Mouse (Mus musculus) kidney, embryonic 14.5 days (tissue): Measurements from ENCODE around the gene Dleu7. TPM values are rescaled to one million over a fixed set of nuclear protein-coding genes. Genes with fewer than 3 reads are reported as not detected.

Experiments
- ATAC-seq: fragments of 200-750 bp; cut with Nextera tagmentation; 2 replicates; pipeline ENCODE4 v1.8.0; 2017; ENCODE audit warnings: moderate number of reproducible peaks, mild to moderate bottlenecking, moderate TSS enrichment, moderate library complexity; ENCODE audit not compliant: low FRiP score, low TSS enrichment
- H3K27ac ChIP-seq: fragments of 300-500 bp; sonication (generic); 2 replicates; pipeline ENCODE4 v1.5.1; 2014; ENCODE audit warnings: low read depth, mild to moderate bottlenecking, low read length, moderate library complexity, mixed read lengths
- H3K27me3 ChIP-seq: fragments of 300-500 bp; sonication (generic); 2 replicates; pipeline ENCODE4 v1.6.1; 2014; ENCODE audit warnings: mild to moderate bottlenecking, low read length; ENCODE audit not compliant: control insufficient read depth, insufficient read depth
- H3K36me3 ChIP-seq: fragments of 300-500 bp; sonication (generic); 2 replicates; pipeline ENCODE4 v1.6.1; 2014; ENCODE audit warnings: low read length, mixed read lengths; ENCODE audit not compliant: control insufficient read depth, insufficient read depth
- H3K4me1 ChIP-seq: fragments of 300-500 bp; sonication (generic); 2 replicates; pipeline ENCODE4 v1.6.1; 2014; ENCODE audit warnings: low read length, mixed read lengths; ENCODE audit not compliant: control insufficient read depth, insufficient read depth
- H3K4me2 ChIP-seq: fragments of 300-500 bp; sonication (generic); replicated peaks from 2 replicates; pipeline ENCODE4 v1.6.1; 2014; ENCODE audit warnings: low read depth, mild to moderate bottlenecking, low read length
- H3K4me3 ChIP-seq: fragments of 300-500 bp; sonication (generic); 2 replicates; pipeline ENCODE4 v1.5.1; 2014; ENCODE audit warnings: mild to moderate bottlenecking, low read length
- H3K9ac ChIP-seq: fragments of 300-500 bp; sonication (generic); 2 replicates; pipeline ENCODE4 v1.6.1; 2014; ENCODE audit warnings: low read depth, mild to moderate bottlenecking, low read length, moderate library complexity
- H3K9me3 ChIP-seq: fragments of 300-500 bp; sonication (generic); 2 replicates; pipeline ENCODE4 v1.6.1; 2016; ENCODE audit warnings: low read length; ENCODE audit not compliant: control insufficient read depth
- WGBS: fragments of 180-500 bp; shearing (Covaris S2); extraction: QIAGEN DNeasy Blood & Tissue Kit; methylation state at CpG from one replicate; pipeline ENCODE4 v1.1.7; 2014; 5-methylcytosine and 5-hydroxymethylcytosine counted together
- polyA plus RNA-seq: library from polyadenylated mRNA; unstranded; fragments of >200 nt; fragmentation: Nextera tagmentation; extraction: Ambion mirVana; gene quantifications from 2 replicates; pipeline ENCODE4 v1.2.1, GENCODE M21; 2014

Gene Dleu7
- polyA plus RNA-seq, 1 experiment from 2014 or later: 4.8 TPM

GRCm38 (mm10) chr14:62298808-62299207 is 6.0 kb upstream of the Dleu7 start:
- H3K27ac ChIP-seq: no peak overlapping the region
- no peak overlapping the region for H3K4me3 ChIP-seq
- H3K9me3 ChIP-seq: no peaks in the 10 kb centered on the region
- H3K27me3 ChIP-seq: no peaks in the 10 kb centered on the region
- H3K4me1 ChIP-seq: no peaks in the 10 kb centered on the region
- no peak overlapping the region for H3K4me2 ChIP-seq
- WGBS: 93% methylated on average over 1 of the region's 1 CpGs
- no peak for ATAC-seq
- H3K9ac ChIP-seq: no peak overlapping the region
- H3K36me3 ChIP-seq: no peaks in the 10 kb centered on the region

GRCm38 (mm10) chr14:62292166-62292487 is 720 bp downstream of the Dleu7 start:
- no peak overlapping the region for H3K27ac ChIP-seq
- ATAC-seq: peak; percentile 32; the same call in 1 of the 2 replicates
- H3K9ac ChIP-seq: peak overlapping the region; percentile 63; the same call in 1 of the 2 replicates
- peaks cover 4% of the 10 kb centered on the region; the same call in 1 of the 2 replicates for H3K27me3 ChIP-seq
- peaks cover 6% of the 10 kb centered on the region; the same call in 1 of the 2 replicates for H3K4me1 ChIP-seq
- peak overlapping the region; percentile 50 for H3K4me3 ChIP-seq
- H3K9me3 ChIP-seq: no peaks in the 10 kb centered on the region
- H3K4me2 ChIP-seq: peak overlapping the region; percentile 99
- no peaks in the 10 kb centered on the region for H3K36me3 ChIP-seq
- 39% methylated on average over 7 of the region's 7 CpGs for WGBS

DNA sequence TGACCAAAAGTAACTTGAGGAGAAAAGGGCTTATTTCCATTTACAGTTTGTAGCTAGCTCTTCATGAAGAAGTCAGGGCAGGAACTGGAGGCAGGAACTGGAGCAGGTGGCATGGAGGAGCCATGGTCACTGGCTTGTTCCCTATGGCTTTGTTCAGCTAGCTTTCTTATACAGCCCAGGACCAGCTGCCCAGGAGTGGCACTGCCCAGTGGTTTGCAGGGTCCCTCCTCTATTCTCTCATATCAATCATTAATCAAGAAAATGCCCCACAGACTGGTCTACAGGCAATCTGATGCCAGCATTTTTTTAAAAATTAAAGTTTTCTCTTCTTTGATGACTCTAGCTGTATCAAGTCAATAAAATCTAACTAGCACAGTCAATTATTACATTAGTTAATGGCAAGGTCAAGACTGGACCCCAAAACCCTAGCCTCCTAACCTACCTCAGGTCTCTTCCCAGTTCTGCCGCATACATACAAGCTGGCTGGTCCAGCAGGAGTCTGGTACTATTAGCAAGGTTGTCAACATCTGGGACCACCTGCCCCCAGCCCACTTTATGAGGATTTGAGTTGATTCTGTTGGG is 1.4 kb downstream of the Dleu7 start:
- ATAC-seq: no peak
- Histone ChIP-seq H3K4me3 (no peak overlapping the region), H3K4me1 (peaks cover 6% of the 10 kb centered on the region; the same call in 1 of the 2 replicates), H3K4me2 (no peak overlapping the region; the same call in 1 of the 2 replicates), H3K27ac (no peak overlapping the region), H3K27me3 (peaks cover 4% of the 10 kb centered on the region; the same call in 1 of the 2 replicates), H3K9me3 (no peaks in the 10 kb centered on the region), H3K36me3 (no peaks in the 10 kb centered on the region), H3K9ac (no peak overlapping the region)
- 85% methylated on average over 1 of the region's 1 CpGs for WGBS

DNA sequence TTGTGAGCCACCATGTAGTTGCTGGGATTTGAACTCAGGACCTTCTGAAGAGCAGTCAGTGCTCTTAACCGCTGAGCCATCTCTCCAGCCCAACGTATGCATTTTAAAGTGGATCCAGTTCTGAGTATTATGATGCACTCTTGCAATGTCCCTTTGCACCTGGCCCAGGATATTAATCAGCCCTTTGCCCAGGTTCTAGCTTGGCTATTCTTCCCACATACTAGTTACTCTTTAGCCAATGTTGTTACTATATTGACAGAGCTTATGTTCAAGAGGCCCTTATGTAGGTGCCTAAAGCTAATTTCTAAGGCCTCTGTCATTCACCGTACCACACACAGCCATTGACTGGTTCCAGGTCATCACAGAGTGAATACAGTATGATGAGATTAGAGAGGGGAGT is 4.1 kb downstream of the Dleu7 start:
- no peak for ATAC-seq
- Histone ChIP-seq H3K4me3 (no peak overlapping the region), H3K27me3 (peaks cover 4% of the 10 kb centered on the region; the same call in 1 of the 2 replicates), H3K27ac (no peak overlapping the region), H3K9ac (no peak overlapping the region), H3K36me3 (no peaks in the 10 kb centered on the region), H3K4me2 (no peak overlapping the region), H3K4me1 (peaks cover 6% of the 10 kb centered on the region; the same call in 1 of the 2 replicates), H3K9me3 (no peaks in the 10 kb centered on the region)
- WGBS: 87% methylated on average over 3 of the region's 3 CpGs

- no peak overlapping the region for H3K9ac ChIP-seq
- H3K27me3 ChIP-seq: no peaks in the 10 kb centered on the region
- H3K36me3 ChIP-seq: no peaks in the 10 kb centered on the region
- H3K4me3 ChIP-seq: no peak overlapping the region
- H3K27ac ChIP-seq: no peak overlapping the region
- no peak overlapping the region for H3K4me2 ChIP-seq
- H3K4me1 ChIP-seq: 0 out of 2 replicates have a peak, but pooled peaks cover 4% of the 10 kb centered on the region
- no peaks in the 10 kb centered on the region for H3K9me3 ChIP-seq
- WGBS: 73% methylated on average over 2 of the region's 2 CpGs
- no peak for ATAC-seq
These were observed 9.9 kb downstream of the Dleu7 start for GRCm38 (mm10) chr14:62282974-62283373.

DNA sequence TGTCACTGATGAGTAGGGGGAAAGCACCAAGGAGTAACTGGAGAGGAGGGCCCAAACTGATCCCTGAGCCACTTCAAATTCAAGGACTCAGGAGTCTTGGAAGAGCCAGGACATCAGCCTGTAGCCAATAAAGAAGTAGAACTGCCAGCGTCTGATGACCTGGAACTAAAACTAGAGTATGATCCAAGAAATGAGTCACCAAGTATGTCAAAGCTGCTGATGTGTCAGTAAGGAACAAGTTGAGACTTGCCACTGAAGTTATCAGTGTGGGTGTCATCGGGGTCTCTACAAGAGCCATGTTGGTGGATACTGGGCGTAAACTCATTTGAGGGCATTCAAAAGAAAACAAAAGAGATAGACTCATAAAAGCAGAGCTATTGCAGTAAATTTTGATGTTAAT is 19.2 kb downstream of the Dleu7 start:
- Histone ChIP-seq H3K9me3 (no peaks in the 10 kb centered on the region), H3K27me3 (no peaks in the 10 kb centered on the region), H3K36me3 (no peaks in the 10 kb centered on the region), H3K4me3 (no peak overlapping the region), H3K4me1 (no peaks in the 10 kb centered on the region), H3K27ac (no peak overlapping the region), H3K9ac (no peak overlapping the region), H3K4me2 (no peak overlapping the region)
- ATAC-seq: no peak
- WGBS: 95% methylated on average over 3 of the region's 3 CpGs

DNA sequence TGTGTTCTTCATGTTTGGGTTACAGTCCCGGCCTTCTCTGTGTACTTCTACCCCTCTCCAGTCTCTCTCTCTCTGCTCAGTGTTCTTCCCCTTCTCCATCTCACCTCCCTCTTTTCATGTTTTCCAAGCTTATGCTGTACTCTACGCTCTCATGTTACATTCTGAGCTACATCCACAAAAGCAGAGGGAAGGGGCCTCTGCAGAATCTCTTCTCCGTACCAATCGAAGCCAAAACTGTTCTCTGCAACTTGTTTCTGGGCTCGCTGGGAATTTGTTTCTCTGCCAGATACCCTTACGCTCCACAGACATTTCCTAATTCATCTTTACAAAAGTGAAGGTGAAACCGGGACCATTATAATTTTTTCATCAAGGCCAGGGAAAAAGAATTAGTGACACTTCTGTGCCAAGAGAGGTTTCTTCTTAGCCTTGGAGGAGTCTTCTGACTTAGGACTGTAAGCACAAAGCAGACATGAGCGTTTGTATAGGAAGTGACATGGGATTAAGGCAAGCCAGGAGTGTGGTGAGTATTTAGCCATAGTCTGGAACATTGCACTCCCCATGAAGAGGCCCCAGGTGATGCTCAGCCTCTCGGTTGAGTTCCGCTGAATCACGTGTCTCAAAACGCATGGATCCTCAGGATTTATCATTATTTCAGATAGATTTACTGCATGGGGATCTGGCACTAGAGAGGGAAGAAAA is 22.0 kb downstream of the Dleu7 start:
- no peak overlapping the region for H3K4me2 ChIP-seq
- no peak for ATAC-seq
- no peak overlapping the region for H3K27ac ChIP-seq
- no peaks in the 10 kb centered on the region for H3K36me3 ChIP-seq
- no peaks in the 10 kb centered on the region for H3K9me3 ChIP-seq
- H3K4me3 ChIP-seq: no peak overlapping the region
- no peaks in the 10 kb centered on the region for H3K27me3 ChIP-seq
- WGBS: 85% methylated on average over 12 of the region's 12 CpGs
- H3K4me1 ChIP-seq: no peaks in the 10 kb centered on the region
- no peak overlapping the region for H3K9ac ChIP-seq

GRCm38 (mm10) chr14:62258978-62259536 is 33.8 kb downstream of the Dleu7 start:
- Histone ChIP-seq H3K9me3 (no peaks in the 10 kb centered on the region), H3K4me1 (peaks cover 7% of the 10 kb centered on the region; the same call in 1 of the 2 replicates), H3K27ac (no peak overlapping the region), H3K27me3 (no peaks in the 10 kb centered on the region), H3K9ac (no peak overlapping the region), H3K4me2 (no peak overlapping the region), H3K36me3 (no peaks in the 10 kb centered on the region), H3K4me3 (no peak overlapping the region)
- no peak for ATAC-seq
- 33% methylated on average over 10 of the region's 10 CpGs for WGBS

DNA sequence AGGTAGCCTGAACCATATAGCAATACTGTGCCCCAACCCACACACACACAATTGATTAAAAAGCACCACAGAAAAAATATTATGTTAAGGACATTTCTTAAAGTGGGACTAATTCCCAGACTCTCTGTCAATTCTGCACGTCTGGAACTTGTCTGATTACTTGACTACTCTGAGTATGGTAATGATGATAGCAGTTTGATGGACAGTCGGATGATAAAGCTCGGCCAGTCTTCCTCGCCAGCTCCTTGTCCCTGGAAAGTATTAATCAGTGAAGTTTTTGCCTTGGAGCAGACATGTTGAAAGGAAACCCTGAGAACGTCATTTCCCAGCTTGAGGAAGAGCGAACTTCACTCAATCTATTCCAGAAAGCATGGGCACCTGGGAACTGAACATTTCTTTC is 34.7 kb downstream of the Dleu7 start:
- Histone ChIP-seq H3K36me3 (no peaks in the 10 kb centered on the region), H3K27ac (no peak overlapping the region), H3K9me3 (no peaks in the 10 kb centered on the region), H3K27me3 (no peaks in the 10 kb centered on the region), H3K9ac (no peak overlapping the region), H3K4me3 (no peak overlapping the region), H3K4me2 (no peak overlapping the region), H3K4me1 (peaks cover 7% of the 10 kb centered on the region; the same call in 1 of the 2 replicates)
- 89% methylated on average over 6 of the region's 6 CpGs for WGBS
- ATAC-seq: no peak
